Mouse (Mus musculus) myocyte (in vitro differentiated cells): ENCODE results near the gene Lrrtm3. TPM values are rescaled to one million over a fixed set of nuclear protein-coding genes. Genes with fewer than 3 reads are reported as not detected.

Source experiments
- H3K27me3 ChIP-seq: one replicate; pipeline ENCODE4 v1.6.1; 2011; ENCODE audit not compliant: control insufficient read depth, insufficient read depth, insufficient read length
- H3K36me3 ChIP-seq: one replicate; pipeline ENCODE4 v1.6.1; 2011; ENCODE audit not compliant: control insufficient read depth, insufficient read depth
- H3K4me2 ChIP-seq: one replicate; pipeline ENCODE4 v1.6.1; 2011; ENCODE audit warnings: low read depth, control low read depth
- H3K4me3 ChIP-seq: one replicate; pipeline ENCODE4 v1.5.1; 2011; ENCODE audit warnings: mild to moderate bottlenecking, control low read depth, moderate library complexity
- H3K79me2 ChIP-seq: one replicate; pipeline ENCODE4 v1.6.1; 2011; ENCODE audit not compliant: control insufficient read depth, insufficient read depth
- H3ac ChIP-seq: one replicate; pipeline ENCODE4 v1.6.1; 2011; ENCODE audit not compliant: control insufficient read depth, insufficient read length
- CEBPB ChIP-seq: IDR thresholded peaks from 2 replicates; pipeline ENCODE4 v1.6.1; 2011; ENCODE audit warnings: mild to moderate bottlenecking, moderate library complexity; ENCODE audit not compliant: poor library complexity, insufficient read depth, severe bottlenecking
- E2F4 ChIP-seq: IDR thresholded peaks from one replicate; pipeline ENCODE4 v1.6.1; 2011; ENCODE audit warnings: mild to moderate bottlenecking, control low read depth, moderate library complexity; ENCODE audit not compliant: insufficient read depth
- MAX ChIP-seq: IDR thresholded peaks from one replicate; pipeline ENCODE4 v1.6.1; 2011; ENCODE audit warnings: low read depth, mild to moderate bottlenecking, control low read depth
- MYOD1 ChIP-seq, 3 experiments: IDR thresholded peaks; one replicate each; pipeline ENCODE4 v1.6.1; 2011; ENCODE audit warnings: control low read depth in 2 of 3, low read depth in 2 of 3, mild to moderate bottlenecking in 2 of 3, moderate library complexity in 1 of 3; ENCODE audit not compliant: insufficient read length in 2 of 3, control insufficient read depth in 1 of 3
- MYOG ChIP-seq, 3 experiments: IDR thresholded peaks; one replicate each; pipeline ENCODE4 v1.6.1; 2011; ENCODE audit warnings: control low read depth in 2 of 3, low read depth in 2 of 3, mild to moderate bottlenecking in 2 of 3; ENCODE audit not compliant: insufficient read length in 2 of 3, control insufficient read depth in 1 of 3, insufficient read depth in 1 of 3
- POLR2A ChIP-seq: IDR thresholded peaks from one replicate; pipeline ENCODE4 v1.6.1; 2011; ENCODE audit warnings: low read depth, mild to moderate bottlenecking, control low read depth, moderate library complexity; ENCODE audit not compliant: insufficient read length
- POLR2AphosphoS2 ChIP-seq: IDR thresholded peaks from one replicate; pipeline ENCODE4 v1.6.1; 2011; ENCODE audit warnings: low read depth, control low read depth; ENCODE audit not compliant: insufficient read length
- REST ChIP-seq: IDR thresholded peaks from one replicate; pipeline ENCODE4 v1.6.1; 2011; ENCODE audit warnings: mild to moderate bottlenecking, control low read depth, moderate library complexity; ENCODE audit not compliant: insufficient read depth, insufficient read length
- SRF ChIP-seq: IDR thresholded peaks from one replicate; pipeline ENCODE4 v1.6.1; 2011; ENCODE audit warnings: low read depth; ENCODE audit not compliant: control insufficient read depth, insufficient read length
- TCF12 ChIP-seq: IDR thresholded peaks from one replicate; pipeline ENCODE4 v1.6.1; 2011; ENCODE audit warnings: mild to moderate bottlenecking, control low read depth; ENCODE audit not compliant: poor library complexity, insufficient read depth, severe bottlenecking
- TCF3 ChIP-seq: IDR thresholded peaks from one replicate; pipeline ENCODE4 v1.6.1; 2011; ENCODE audit warnings: low read depth, control low read depth; ENCODE audit not compliant: insufficient read length
- USF1 ChIP-seq: IDR thresholded peaks from one replicate; pipeline ENCODE4 v1.6.1; 2011; ENCODE audit warnings: low read depth, mild to moderate bottlenecking, control low read depth, moderate library complexity
- polyA plus RNA-seq: library from polyadenylated mRNA; unstranded; fragments of >200 nt; fragmentation: generic; extraction: Trizol; gene quantifications from one replicate; pipeline ENCODE4 v1.2.1, GENCODE M21; 2012; ENCODE audit warnings: missing spikeins

Gene Lrrtm3
- polyA plus RNA-seq = 0.01 TPM

DNA sequence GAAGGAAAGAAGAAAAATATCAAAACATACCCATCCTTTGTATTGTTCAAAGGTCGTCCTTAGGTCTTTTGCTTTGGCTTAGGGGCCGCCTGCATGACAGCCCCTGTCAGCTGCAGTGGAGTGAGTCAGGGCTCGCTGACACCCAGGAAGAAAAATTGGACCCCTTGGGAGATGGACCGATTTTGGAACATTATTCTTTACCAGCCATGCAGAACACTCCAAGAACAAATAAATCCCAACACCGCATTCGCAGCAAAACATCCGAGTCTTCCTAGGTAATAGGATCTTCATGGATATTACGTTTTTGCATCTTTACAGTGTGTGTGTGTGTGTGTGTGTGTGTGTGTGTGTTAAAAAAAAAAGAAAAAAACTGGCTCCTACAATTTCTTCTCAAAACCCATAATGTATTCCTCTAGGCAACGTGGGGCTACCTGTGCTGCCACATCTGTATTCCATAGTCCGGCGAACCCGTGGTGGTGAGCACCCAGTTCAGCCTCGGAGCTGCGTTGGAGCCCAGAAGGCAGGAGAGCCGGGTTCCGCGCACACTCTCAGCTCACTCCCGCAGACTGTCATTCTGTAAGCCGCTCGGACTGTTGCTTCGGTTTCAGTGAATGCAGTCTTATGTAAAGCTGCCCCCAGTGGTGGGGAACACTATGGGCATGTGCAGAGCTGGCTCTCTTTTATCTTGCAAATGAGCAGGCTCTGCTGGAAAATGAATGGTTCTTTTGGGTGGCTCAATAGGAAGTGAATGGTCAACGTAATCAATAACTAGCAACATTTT, at the start of gene Lrrtm3:
TSS of gene Lrrtm3 (minus strand) at position 598 of the 781 bp plus-strand sequence.
- no peaks in the 10 kb centered on the region for H3K27me3 ChIP-seq
- peak within 1 kb of the TSS; percentile 76 for H3K4me2 ChIP-seq
- TF ChIP-seq MYOD1 (IDR thresholded peaks at IDR 0.05; ENCODE audit: control insufficient read depth in 1 of 3, insufficient read length in 2 of 3, low read depth in 2 of 3) (peak in 1 of 3 experiments; percentile 2), SRF (no peak)
- no peaks in the 10 kb centered on the region for H3K36me3 ChIP-seq
- no peak within 1 kb of the TSS for H3ac ChIP-seq
- no peaks in the 10 kb centered on the region for H3K79me2 ChIP-seq
- no peak within 1 kb of the TSS for H3K4me3 ChIP-seq

GRCm38 (mm10) chr10:64135481-64135880, 45.4 kb upstream of the Lrrtm3 start:
- H3K27me3 ChIP-seq = no peaks in the 10 kb centered on the region
- H3K4me3 ChIP-seq = no peak overlapping the region
- TF ChIP-seq TCF12 = no peak
- no peak for TF ChIP-seq MYOG (IDR thresholded peaks at IDR 0.05; ENCODE audit: control insufficient read depth in 1 of 3, insufficient read depth in 1 of 3, insufficient read length in 2 of 3, low read depth in 2 of 3)
- TF ChIP-seq E2F4 = no peak
- no peak for TF ChIP-seq POLR2AphosphoS2
- TF ChIP-seq REST = no peak
- no peak for TF ChIP-seq MYOD1 (IDR thresholded peaks at IDR 0.05; ENCODE audit: control insufficient read depth in 1 of 3, insufficient read length in 2 of 3, low read depth in 2 of 3)
- TF ChIP-seq TCF3 = no peak
- TF ChIP-seq MAX = no peak
- no peak for TF ChIP-seq USF1
- no peak for TF ChIP-seq POLR2A
- no peak for TF ChIP-seq CEBPB
- no peak for TF ChIP-seq SRF
- H3K4me2 ChIP-seq = no peak overlapping the region
- no peaks in the 10 kb centered on the region for H3K36me3 ChIP-seq
- no peak overlapping the region for H3ac ChIP-seq
- no peaks in the 10 kb centered on the region for H3K79me2 ChIP-seq

GRCm38 (mm10) chr10:64133461-64133860, 43.4 kb upstream of the Lrrtm3 start:
- Histone ChIP-seq H3K36me3 (no peaks in the 10 kb centered on the region), H3K27me3 (no peaks in the 10 kb centered on the region), H3K4me2 (no peak overlapping the region), H3ac (no peak overlapping the region), H3K4me3 (no peak overlapping the region), H3K79me2 (no peaks in the 10 kb centered on the region)
- TF ChIP-seq MYOG (IDR thresholded peaks at IDR 0.05; ENCODE audit: control insufficient read depth in 1 of 3, insufficient read depth in 1 of 3, insufficient read length in 2 of 3, low read depth in 2 of 3) = no peak
- no peak for TF ChIP-seq CEBPB
- TF ChIP-seq E2F4 = no peak
- no peak for TF ChIP-seq POLR2A
- no peak for TF ChIP-seq POLR2AphosphoS2
- no peak for TF ChIP-seq MAX
- TF ChIP-seq SRF = no peak
- TF ChIP-seq TCF3 = no peak
- no peak for TF ChIP-seq USF1
- no peak for TF ChIP-seq MYOD1 (IDR thresholded peaks at IDR 0.05; ENCODE audit: control insufficient read depth in 1 of 3, insufficient read length in 2 of 3, low read depth in 2 of 3)
- no peak for TF ChIP-seq REST
- no peak for TF ChIP-seq TCF12

DNA sequence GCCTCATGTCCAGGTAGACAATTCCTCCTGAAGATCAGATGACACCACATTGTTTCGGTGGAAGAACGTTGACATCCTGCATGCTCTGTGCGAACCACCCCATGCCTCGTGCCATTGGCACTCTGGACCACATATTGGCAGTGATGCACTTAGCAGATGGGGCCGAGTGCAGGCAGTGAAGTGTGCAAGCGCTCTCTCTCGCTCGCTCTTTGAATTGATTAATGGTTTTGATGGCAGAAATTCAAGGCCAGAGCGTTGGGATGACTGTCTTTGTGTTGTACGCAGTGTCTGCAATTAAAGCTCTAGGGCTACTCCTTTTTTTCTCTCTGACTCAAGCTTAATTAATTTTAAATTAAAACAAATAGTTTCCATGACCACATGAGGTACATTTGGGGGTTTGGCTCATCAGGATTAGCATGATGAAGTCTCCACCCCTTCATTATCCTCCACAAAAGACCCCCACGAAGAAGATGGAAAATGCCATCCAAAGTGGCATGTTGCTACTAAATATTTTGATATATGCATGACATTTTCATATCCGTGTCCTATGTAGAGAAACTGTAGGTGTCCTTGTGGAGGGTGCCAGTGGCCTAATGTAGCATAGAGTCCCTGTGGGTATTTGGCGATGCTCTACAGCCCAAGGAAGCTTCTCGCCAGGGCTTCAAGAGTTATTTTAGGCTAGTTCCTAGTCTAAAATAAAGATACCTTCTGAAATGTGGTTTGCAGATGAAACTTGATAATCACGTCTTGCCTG, 40.5 kb upstream of the Lrrtm3 start:
- no peak overlapping the region for H3K4me3 ChIP-seq
- no peak overlapping the region for H3ac ChIP-seq
- no peaks in the 10 kb centered on the region for H3K36me3 ChIP-seq
- no peak for TF ChIP-seq CEBPB
- no peak for TF ChIP-seq MYOD1 (IDR thresholded peaks at IDR 0.05; ENCODE audit: control insufficient read depth in 1 of 3, insufficient read length in 2 of 3, low read depth in 2 of 3)
- TF ChIP-seq REST = no peak
- no peak for TF ChIP-seq TCF12
- no peak for TF ChIP-seq SRF
- no peak for TF ChIP-seq POLR2AphosphoS2
- no peak overlapping the region for H3K4me2 ChIP-seq
- H3K27me3 ChIP-seq = no peaks in the 10 kb centered on the region
- H3K79me2 ChIP-seq = no peaks in the 10 kb centered on the region
